Comparison of ENCODE assay signal across 8 mouse cellular contexts in genomic region chr5:130862302-130862701, GRCm38 (mm10).
DNase-seq lines count a peak whose midpoint lies in the region; ATAC-seq and TF ChIP-seq lines count a peak whose summit lies in the region.

No protein-coding gene starts in this region.

- H3K9me3 ChIP-seq in kidney, embryonic 15.5 days (replicated peaks): no peaks in the 10 kb centered on the region
- H3K9me3 ChIP-seq in neural tube, embryonic 11.5 days (ENCODE audit: control insufficient read depth, low read length): no peaks in the 10 kb centered on the region
- H3K9me3 ChIP-seq in forebrain, embryonic 10.5 days: no peaks in the 10 kb centered on the region

- no peak overlapping the region for H3K9ac ChIP-seq in kidney, embryonic 15.5 days
- no peak overlapping the region for H3K9ac ChIP-seq in neural tube, embryonic 11.5 days (ENCODE audit: low read length)

- H3K27ac ChIP-seq in kidney, adult 2 months (ENCODE audit: insufficient read depth, low read depth, low read length): no peak overlapping the region
- no peak overlapping the region for H3K27ac ChIP-seq in kidney, embryonic 15.5 days
- H3K27ac ChIP-seq in neural tube, embryonic 11.5 days (ENCODE audit: low read depth, low read length): no peak overlapping the region
- no peak overlapping the region for H3K27ac ChIP-seq in forebrain, embryonic 10.5 days

- no peak for TF ChIP-seq POLR2A in kidney, adult 2 months (IDR thresholded peaks at IDR 0.05; ENCODE audit: low read depth, low read length)

- no peak overlapping the region for H3K4me3 ChIP-seq in kidney, adult 2 months (ENCODE audit: insufficient read depth, low read depth, low read length)
- H3K4me3 ChIP-seq in kidney, embryonic 15.5 days (replicated peaks): no peak overlapping the region
- H3K4me3 ChIP-seq in neural tube, embryonic 11.5 days (ENCODE audit: low read depth, low read length): no peak overlapping the region
- H3K4me3 ChIP-seq in forebrain, embryonic 10.5 days: no peak overlapping the region

- H3K4me2 ChIP-seq in kidney, embryonic 15.5 days: no peak overlapping the region
- H3K4me2 ChIP-seq in neural tube, embryonic 11.5 days (ENCODE audit: low read depth): no peak overlapping the region

- DNase-seq in kidney, adult 2 months: peak; percentile 12
- DNase-seq in embryo, embryonic 9.5 days (ENCODE audit: extremely low spot score): peak; percentile 21
- peak; percentile 30 for DNase-seq in layer of hippocampus, adult 9-11 months
- DNase-seq in neural tube, embryonic 11.5 days (ENCODE audit: low spot score): peak; percentile 60
- DNase-seq in forebrain, embryonic 10.5 days (ENCODE audit: extremely low spot score, low spot score): no peak
- DNase-seq in adrenal gland, adult 18-20 months (ENCODE audit: low spot score in 2 of 2): no peak

- no peaks in the 10 kb centered on the region for H3K36me3 ChIP-seq in kidney, adult 2 months (ENCODE audit: control insufficient read depth, insufficient read depth, low read length)
- H3K36me3 ChIP-seq in kidney, embryonic 15.5 days: no peaks in the 10 kb centered on the region
- H3K36me3 ChIP-seq in neural tube, embryonic 11.5 days (ENCODE audit: control insufficient read depth, insufficient read depth, low read length): no peaks in the 10 kb centered on the region
- no peaks in the 10 kb centered on the region for H3K36me3 ChIP-seq in forebrain, embryonic 10.5 days (replicated peaks)

- H3K4me1 ChIP-seq in kidney, adult 2 months (ENCODE audit: control insufficient read depth, insufficient read depth, low read length): no peaks in the 10 kb centered on the region
- H3K4me1 ChIP-seq in kidney, embryonic 15.5 days: no peaks in the 10 kb centered on the region
- no peaks in the 10 kb centered on the region for H3K4me1 ChIP-seq in neural tube, embryonic 11.5 days (ENCODE audit: control insufficient read depth, insufficient read depth, low read length)
- H3K4me1 ChIP-seq in forebrain, embryonic 10.5 days: no peaks in the 10 kb centered on the region

- H3K27me3 ChIP-seq in kidney, adult 2 months (replicated peaks; ENCODE audit: control insufficient read depth, insufficient read depth, low read length): no peaks in the 10 kb centered on the region
- H3K27me3 ChIP-seq in kidney, embryonic 15.5 days: peaks cover 7% of the 10 kb centered on the region; the same call in 1 of the 2 replicates
- no peaks in the 10 kb centered on the region for H3K27me3 ChIP-seq in neural tube, embryonic 11.5 days (ENCODE audit: control insufficient read depth, insufficient read depth, low read length)
- H3K27me3 ChIP-seq in forebrain, embryonic 10.5 days (ENCODE audit: poor library complexity, severe bottlenecking): no peaks in the 10 kb centered on the region

- ATAC-seq in kidney, embryonic 15.5 days (replicated peaks; ENCODE audit: low FRiP score): no peak
- ATAC-seq in cerebellum, adult (ENCODE audit: insufficient number of reproducible peaks, low FRiP score, low TSS enrichment): 0 out of 2 replicates have a peak, but pooled peaks have one; percentile 23
- no peak for ATAC-seq in neural tube, embryonic 11.5 days (ENCODE audit: insufficient read depth, low FRiP score, low TSS enrichment)

- 51% methylated on average over 5 of the region's 5 CpGs for WGBS in kidney, adult 2 months
- 56% methylated on average over 5 of the region's 5 CpGs for WGBS in kidney, embryonic 15.5 days
- 61% methylated on average over 5 of the region's 5 CpGs for WGBS in neural tube, embryonic 11.5 days
- 62% methylated on average over 5 of the region's 5 CpGs for WGBS in forebrain, embryonic 10.5 days

- TF ChIP-seq CTCF in kidney, adult 2 months (conservative IDR thresholded peaks at IDR 0.05; ENCODE audit: insufficient read depth, insufficient read length, low read depth, low read length): peak; percentile 31; the same call in 1 of the 2 replicates

Comparison
In these comparisons a context has a peak if more than half of its experiments do, and no peak if none do; other contexts are left out.
1. DNase-seq: peak in kidney, adult 2 months (single experiment), embryo, embryonic 9.5 days (single experiment), layer of hippocampus, adult 9-11 months (single experiment) and neural tube, embryonic 11.5 days (single experiment); none in forebrain, embryonic 10.5 days (single experiment) and adrenal gland, adult 18-20 months (0 of 2).